Mouse (Mus musculus) skeletal muscle tissue, adult 2 months (tissue): ENCODE measurements around the gene Cdh22.

ENCODE experiments used
- DNase-seq: peaks from one replicate; pipeline ENCODE4 v3.0.0-alpha.2; 2012; ENCODE audit warnings: low read depth, low spot score

The Cdh22 gene

GRCm38 (mm10) chr2:165207689-165208088, 27.0 kb downstream of the Cdh22 start:
- DNase-seq, result no peak

GRCm38 (mm10) chr2:165207086-165207485, 27.6 kb downstream of the Cdh22 start:
- DNase-seq, result no peak

- DNase-seq, result no peak
Measured at GRCm38 (mm10) chr2:165205486-165205885, 29.2 kb downstream of the Cdh22 start.

- no peak for DNase-seq
Measured at GRCm38 (mm10) chr2:165204931-165205330, 29.7 kb downstream of the Cdh22 start.

- no peak for DNase-seq
Measured at GRCm38 (mm10) chr2:165201761-165202751, 32.6 kb downstream of the Cdh22 start.

- no peak for DNase-seq
Measured at GRCm38 (mm10) chr2:165197546-165197945, 37.1 kb downstream of the Cdh22 start.

- no peak for DNase-seq
Measured at GRCm38 (mm10) chr2:165195411-165196182, 39.1 kb downstream of the Cdh22 start.

- DNase-seq, result no peak
Measured at GRCm38 (mm10) chr2:165191483-165191882, 43.2 kb downstream of the Cdh22 start.

- no peak for DNase-seq
Measured at GRCm38 (mm10) chr2:165189546-165189945, 45.1 kb downstream of the Cdh22 start.

GRCm38 (mm10) chr2:165187648-165188380, 46.8 kb downstream of the Cdh22 start:
- no peak for DNase-seq

- peak; percentile 45 for DNase-seq
Measured at GRCm38 (mm10) chr2:165184015-165184633, 50.5 kb downstream of the Cdh22 start.

- no peak for DNase-seq
Measured at GRCm38 (mm10) chr2:165182085-165182976, 52.3 kb downstream of the Cdh22 start.

- no peak for DNase-seq
Measured at GRCm38 (mm10) chr2:165179231-165179630, 55.4 kb downstream of the Cdh22 start.

GRCm38 (mm10) chr2:165176965-165177364, 57.7 kb downstream of the Cdh22 start:
- no peak for DNase-seq

- DNase-seq, result no peak
Measured at GRCm38 (mm10) chr2:165166664-165167435, 67.8 kb downstream of the Cdh22 start.

- no peak for DNase-seq
Measured at GRCm38 (mm10) chr2:165162221-165162620, 72.4 kb downstream of the Cdh22 start.

GRCm38 (mm10) chr2:165160466-165160865, 74.2 kb downstream of the Cdh22 start:
- DNase-seq, result peak; percentile 7

- peak; percentile 9 for DNase-seq
Measured at GRCm38 (mm10) chr2:165159055-165159688, 75.5 kb downstream of the Cdh22 start.

GRCm38 (mm10) chr2:165158317-165158716, 76.3 kb downstream of the Cdh22 start:
- DNase-seq, result no peak
